ENCODE assay signal across 18 mouse cellular contexts in genomic region chr16:38164811-38165591, GRCm38 (mm10).
DNase-seq lines count a peak whose midpoint lies in the region; ATAC-seq and TF ChIP-seq lines count a peak whose summit lies in the region.
"Had no signal": no experiment of that assay in that cellular context is flagged by ENCODE, and none has a peak within 500 bp of the region (broad histone marks: within the 10 kb centered on the region; RNA-seq: fewer than 3 reads in every experiment).

No protein-coding gene starts in this region.

- ATAC-seq in forebrain, embryonic 13.5 days: 0 out of 2 replicates have a peak, but pooled peaks have one; percentile 10
- no peak for ATAC-seq in forebrain, postnatal 0 days
- ATAC-seq in hindbrain, embryonic 15.5 days (ENCODE audit: low FRiP score, low read depth): peak; percentile 28; the same call in 1 of the 2 replicates
- ATAC-seq in hindbrain, embryonic 11.5 days (ENCODE audit: low FRiP score): no peak
- ATAC-seq: intestine, embryonic 16.5 days had no signal

- no peak for DNase-seq in forebrain, postnatal 0 days
- no peak for DNase-seq in hindbrain, embryonic 11.5 days (ENCODE audit: low spot score)
- DNase-seq in ES-E14 (ENCODE audit: low read depth, low spot score) (no peak), liver (no peak)
- no peak for DNase-seq in layer of hippocampus, adult 9-10 months (ENCODE audit: low spot score)
- DNase-seq: adrenal gland, adult 2 months; adrenal gland, postnatal 25 days; cerebellum, adult 18-20 months; gastrocnemius, postnatal 36 days; heart, adult 11 months; heart, postnatal 36 days; kidney, adult 2 months had no signal

- no peaks in the 10 kb centered on the region for H3K4me1 ChIP-seq in forebrain, embryonic 13.5 days
- H3K4me1 ChIP-seq in forebrain, postnatal 0 days (ENCODE audit: insufficient read depth): no peaks in the 10 kb centered on the region
- H3K4me1 ChIP-seq in hindbrain, embryonic 15.5 days (replicated peaks): 0 out of 2 replicates have a peak, but pooled peaks cover 3% of the 10 kb centered on the region
- no peaks in the 10 kb centered on the region for H3K4me1 ChIP-seq in hindbrain, embryonic 11.5 days (replicated peaks; ENCODE audit: control insufficient read depth, insufficient read depth, low read length)
- H3K4me1 ChIP-seq in E14TG2a.4 (replicated peaks; ENCODE audit: low read depth, low read length): peaks cover 44% of the 10 kb centered on the region
- H3K4me1 ChIP-seq in ES-E14 (ENCODE audit: control insufficient read depth in 2 of 2, insufficient read depth in 2 of 2, low read length in 2 of 2, poor library complexity in 1 of 2): peaks cover 2 to 3% of the 10 kb centered on the region in 2 experiments; a peak in 3 of 4 replicates
- H3K4me1 ChIP-seq: embryonic facial prominence, embryonic 10.5 days had no signal

- in situ Hi-C loops in ES-E14 (cut with MboI; ENCODE audit: low sequenced_read_pairs in 2 of 2, unreplicated experiment in 2 of 2): no loop called here

- WGBS in forebrain, embryonic 13.5 days: 93% methylated on average over 7 of the region's 7 CpGs
- 92% methylated on average over 7 of the region's 7 CpGs for WGBS in forebrain, postnatal 0 days
- WGBS in hindbrain, embryonic 15.5 days: 95% methylated on average over 7 of the region's 7 CpGs
- 94% methylated on average over 7 of the region's 7 CpGs for WGBS in hindbrain, embryonic 11.5 days

- H3K27me3 ChIP-seq in forebrain, embryonic 13.5 days: no peaks in the 10 kb centered on the region
- H3K27me3 ChIP-seq in forebrain, postnatal 0 days (ENCODE audit: insufficient read depth, low read length): no peaks in the 10 kb centered on the region
- H3K27me3 ChIP-seq in hindbrain, embryonic 15.5 days: no peaks in the 10 kb centered on the region
- H3K27me3 ChIP-seq in hindbrain, embryonic 11.5 days (ENCODE audit: control insufficient read depth, insufficient read depth, low read length): no peaks in the 10 kb centered on the region
- H3K27me3 ChIP-seq in E14TG2a.4 (ENCODE audit: insufficient read depth, low read length): no peaks in the 10 kb centered on the region
- H3K27me3 ChIP-seq: heart, embryonic 13.5 days had no signal

- H3K4me2 ChIP-seq in forebrain, embryonic 13.5 days: no peak overlapping the region
- H3K4me2 ChIP-seq in forebrain, postnatal 0 days (ENCODE audit: low read depth): no peak overlapping the region
- H3K4me2 ChIP-seq in hindbrain, embryonic 15.5 days: no peak overlapping the region
- no peak overlapping the region for H3K4me2 ChIP-seq in hindbrain, embryonic 11.5 days (replicated peaks; ENCODE audit: low read depth, low read length)
- H3K4me2 ChIP-seq: heart, embryonic 13.5 days had no signal

- H3K4me3 ChIP-seq in forebrain, embryonic 13.5 days: no peak overlapping the region
- no peak overlapping the region for H3K4me3 ChIP-seq in forebrain, postnatal 0 days (ENCODE audit: low read depth, low read length)
- H3K4me3 ChIP-seq in hindbrain, embryonic 15.5 days: no peak overlapping the region
- no peak overlapping the region for H3K4me3 ChIP-seq in hindbrain, embryonic 11.5 days (ENCODE audit: low read depth, low read length)
- peak overlapping the region; percentile 29; the same call in 1 of the 2 replicates for H3K4me3 ChIP-seq in E14TG2a.4 (replicated peaks; ENCODE audit: low read length)
- H3K4me3 ChIP-seq in ES-E14 (ENCODE audit: insufficient read depth in 1 of 2, low read depth in 1 of 2, low read length in 2 of 2, poor library complexity in 1 of 2, severe bottlenecking in 1 of 2): peak overlapping the region in 1 of 2 experiments; percentile 19; a peak in 1 of 4 replicates
- H3K4me3 ChIP-seq: embryonic facial prominence, embryonic 10.5 days; heart, embryonic 13.5 days had no signal

- H3K27ac ChIP-seq in forebrain, embryonic 13.5 days: no peak overlapping the region
- no peak overlapping the region for H3K27ac ChIP-seq in forebrain, postnatal 0 days (ENCODE audit: low read depth, low read length)
- no peak overlapping the region for H3K27ac ChIP-seq in hindbrain, embryonic 15.5 days (replicated peaks)
- no peak overlapping the region for H3K27ac ChIP-seq in hindbrain, embryonic 11.5 days (ENCODE audit: low read depth, low read length)
- peak overlapping the region; percentile 64 for H3K27ac ChIP-seq in ES-E14 (ENCODE audit: insufficient read depth, low read depth, low read length, poor library complexity, severe bottlenecking)
- H3K27ac ChIP-seq: embryonic facial prominence, embryonic 10.5 days; heart, embryonic 13.5 days had no signal

- 0 out of 2 replicates have a peak, but pooled peaks cover 7% of the 10 kb centered on the region for H3K36me3 ChIP-seq in forebrain, embryonic 13.5 days (ENCODE audit: poor library complexity, severe bottlenecking)
- H3K36me3 ChIP-seq in forebrain, postnatal 0 days (ENCODE audit: insufficient read depth): no peaks in the 10 kb centered on the region
- H3K36me3 ChIP-seq in hindbrain, embryonic 15.5 days: no peaks in the 10 kb centered on the region
- H3K36me3 ChIP-seq in hindbrain, embryonic 11.5 days (ENCODE audit: control insufficient read depth, insufficient read depth, low read length): no peaks in the 10 kb centered on the region
- H3K36me3 ChIP-seq in E14TG2a.4 (ENCODE audit: insufficient read depth, low read length) (no peaks in the 10 kb centered on the region), ES-E14 (ENCODE audit: control insufficient read depth, insufficient read depth, low read length, poor library complexity, severe bottlenecking) (no peaks in the 10 kb centered on the region)

- H3K9ac ChIP-seq in forebrain, embryonic 13.5 days: no peak overlapping the region
- no peak overlapping the region for H3K9ac ChIP-seq in forebrain, postnatal 0 days
- H3K9ac ChIP-seq in hindbrain, embryonic 15.5 days: no peak overlapping the region
- no peak overlapping the region for H3K9ac ChIP-seq in hindbrain, embryonic 11.5 days (ENCODE audit: low read depth, low read length)
- no peak overlapping the region; the same call in 1 of the 2 replicates for H3K9ac ChIP-seq in ES-E14 (ENCODE audit: insufficient read depth, low read depth, low read length, poor library complexity, severe bottlenecking)
- H3K9ac ChIP-seq: heart, embryonic 13.5 days had no signal

- TF ChIP-seq CTCF in forebrain, postnatal 0 days (IDR thresholded peaks at IDR 0.05; ENCODE audit: low read depth): no peak
- no peak for TF ChIP-seq CTCF in E14TG2a.4 (conservative IDR thresholded peaks at IDR 0.05; ENCODE audit: low read length)

- no peaks in the 10 kb centered on the region for H3K9me3 ChIP-seq in forebrain, embryonic 13.5 days (replicated peaks)
- H3K9me3 ChIP-seq in forebrain, postnatal 0 days (ENCODE audit: low read length): no peaks in the 10 kb centered on the region
- H3K9me3 ChIP-seq in hindbrain, embryonic 15.5 days: no peaks in the 10 kb centered on the region
- H3K9me3 ChIP-seq in hindbrain, embryonic 11.5 days (ENCODE audit: control insufficient read depth, low read length): no peaks in the 10 kb centered on the region
- no peaks in the 10 kb centered on the region for H3K9me3 ChIP-seq in E14TG2a.4 (ENCODE audit: low read length)
- H3K9me3 ChIP-seq in ES-E14 (ENCODE audit: control insufficient read depth, insufficient read depth, low read depth, low read length): no peaks in the 10 kb centered on the region
- H3K9me3 ChIP-seq: embryonic facial prominence, embryonic 10.5 days; heart, embryonic 13.5 days had no signal

TF ChIP-seq in ES-E14, 5 proteins besides CTCF, POLR2A, EP300 and RAD21:
- TF ChIP-seq ZC3H11A (IDR thresholded peaks at IDR 0.05; ENCODE audit: borderline replicate concordance, low read depth, low read length) (no peak), HCFC1 (IDR thresholded peaks at IDR 0.05; ENCODE audit: borderline replicate concordance, insufficient read depth, low read length) (no peak), CHD2 (IDR thresholded peaks at IDR 0.05; ENCODE audit: low read depth, low read length) (no peak), MAFK (IDR thresholded peaks at IDR 0.05; ENCODE audit: insufficient read depth, low read depth, low read length) (no peak), ZNF384 (IDR thresholded peaks at IDR 0.05; ENCODE audit: low read depth, low read length) (no peak)

Comparison
In these comparisons a context has a peak if more than half of its experiments do, and no peak if none do; other contexts are left out.
1. ATAC-seq: peak in forebrain, embryonic 13.5 days (single experiment) and hindbrain, embryonic 15.5 days (single experiment); none in forebrain, postnatal 0 days (single experiment) and hindbrain, embryonic 11.5 days (single experiment).